Mouse (Mus musculus) megakaryocyte, embryonic 14.5 days (primary cell): ENCODE measurements around the gene S100a1.

Experiments
- FLI1 ChIP-seq: IDR thresholded peaks from 2 replicates; pipeline ENCODE4 v1.6.1; 2012; ENCODE audit warnings: low read length, inconsistent platforms, mixed read lengths
- GATA1 ChIP-seq: IDR thresholded peaks from 3 replicates; pipeline ENCODE4 v1.6.1; 2012; ENCODE audit warnings: mixed read lengths, low read length, inconsistent platforms, borderline replicate concordance

DNA sequence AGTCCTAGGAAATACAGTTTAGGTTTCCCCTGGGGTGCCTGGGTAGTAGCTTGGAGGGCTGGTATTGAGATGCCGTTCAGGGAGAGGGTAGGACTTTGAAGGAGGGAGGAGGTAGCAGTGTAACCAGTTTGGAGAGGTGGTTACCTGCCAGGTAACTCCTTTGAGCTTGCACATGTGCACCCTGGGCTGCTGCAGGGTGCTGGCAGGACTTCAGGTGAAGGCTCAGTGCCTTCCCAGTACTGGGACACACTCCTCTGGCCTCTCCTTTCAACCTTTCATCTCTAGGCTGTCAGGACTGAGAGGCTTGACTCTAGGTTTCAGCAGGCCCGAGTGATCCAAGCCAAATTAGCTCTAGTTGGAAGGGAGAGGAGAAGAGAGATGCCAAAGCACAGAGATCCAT, 11.9 kb upstream of the S100a1 start:
- TF ChIP-seq GATA1 (no peak), FLI1 (no peak)
